Mouse (Mus musculus): ENCODE measurements around the gene Tbca.

DNA sequence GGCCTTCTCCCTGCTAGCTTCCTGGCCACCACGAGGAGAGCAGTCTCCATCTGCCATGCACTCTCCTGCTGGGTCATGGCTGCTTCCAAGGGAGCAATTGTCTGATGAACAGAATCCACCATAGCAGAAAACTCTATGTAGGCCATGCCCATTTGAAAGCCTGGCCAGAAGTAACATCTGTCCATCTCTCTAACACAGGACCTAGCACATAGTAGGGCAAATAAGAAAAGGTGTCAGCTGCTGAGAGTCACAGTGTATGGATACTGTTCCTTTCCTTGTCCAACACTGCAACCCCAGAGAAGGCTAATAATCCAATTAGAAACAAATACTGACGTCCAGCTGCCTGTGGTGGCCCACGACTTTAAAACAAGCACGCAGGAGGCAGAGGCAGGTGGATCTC is 79.1 kb downstream of the Tbca start:
- no peak for TF ChIP-seq CTCF (IDR thresholded peaks at IDR 0.05; ENCODE audit: extremely low read depth, insufficient read depth, insufficient read length, insufficient replicate concordance)
- TF ChIP-seq POLR2A (IDR thresholded peaks at IDR 0.05; ENCODE audit: low read depth, low read length), result no peak

All from spleen, adult 2 months (tissue).